Mouse (Mus musculus) midbrain, embryonic 13.5 days (tissue): ENCODE measurements around the gene Evc2. TPM values are rescaled to one million over a fixed set of nuclear protein-coding genes. Genes with fewer than 3 reads are reported as not detected.

ENCODE experiments used
- ATAC-seq: fragments of 200-750 bp; cut with Nextera tagmentation; 2 replicates; pipeline ENCODE4 v1.8.0; 2017; ENCODE audit warnings: mild to moderate bottlenecking, moderate TSS enrichment, moderate library complexity
- H3K27ac ChIP-seq: fragments of 300-500 bp; sonication (generic); 2 replicates; pipeline ENCODE4 v1.5.1; 2015; ENCODE audit warnings: inconsistent platforms, mild to moderate bottlenecking, moderate library complexity
- H3K27me3 ChIP-seq: fragments of 300-500 bp; sonication (generic); 2 replicates; pipeline ENCODE4 v1.6.1; 2015; ENCODE audit warnings: mild to moderate bottlenecking, inconsistent platforms
- H3K36me3 ChIP-seq: fragments of 300-500 bp; sonication (generic); 2 replicates; pipeline ENCODE4 v1.6.1; 2015; ENCODE audit warnings: mild to moderate bottlenecking, inconsistent platforms
- H3K4me1 ChIP-seq: fragments of 300-500 bp; sonication (generic); replicated peaks from 2 replicates; pipeline ENCODE4 v1.6.1; 2015; ENCODE audit warnings: inconsistent platforms
- H3K4me2 ChIP-seq: fragments of 300-500 bp; sonication (generic); replicated peaks from 2 replicates; pipeline ENCODE4 v1.6.1; 2015; ENCODE audit warnings: moderate library complexity, mild to moderate bottlenecking, inconsistent platforms
- H3K4me3 ChIP-seq: fragments of 300-500 bp; sonication (generic); replicated peaks from 2 replicates; pipeline ENCODE4 v1.5.1; 2015; ENCODE audit warnings: mild to moderate bottlenecking, inconsistent platforms
- H3K9ac ChIP-seq: fragments of 300-500 bp; sonication (generic); replicated peaks from 2 replicates; pipeline ENCODE4 v1.6.1; 2015; ENCODE audit warnings: mild to moderate bottlenecking, inconsistent platforms
- H3K9me3 ChIP-seq: fragments of 300-500 bp; sonication (generic); 2 replicates; pipeline ENCODE4 v1.6.1; 2016; ENCODE audit warnings: mild to moderate bottlenecking, inconsistent platforms
- WGBS: fragments of 180-500 bp; shearing (Covaris S2); methylation state at CpG from one replicate; pipeline ENCODE4 v1.1.7; 2015; 5-methylcytosine and 5-hydroxymethylcytosine counted together
- polyA plus RNA-seq: library from polyadenylated mRNA; unstranded; fragments of >200 nt; fragmentation: Nextera tagmentation; extraction: Ambion mirVana; gene quantifications from 2 replicates; pipeline ENCODE4 v1.2.1, GENCODE M21; 2015

The Evc2 gene
- polyA plus RNA-seq, 1 experiment from 2014 or later: 7.5 TPM

DNA sequence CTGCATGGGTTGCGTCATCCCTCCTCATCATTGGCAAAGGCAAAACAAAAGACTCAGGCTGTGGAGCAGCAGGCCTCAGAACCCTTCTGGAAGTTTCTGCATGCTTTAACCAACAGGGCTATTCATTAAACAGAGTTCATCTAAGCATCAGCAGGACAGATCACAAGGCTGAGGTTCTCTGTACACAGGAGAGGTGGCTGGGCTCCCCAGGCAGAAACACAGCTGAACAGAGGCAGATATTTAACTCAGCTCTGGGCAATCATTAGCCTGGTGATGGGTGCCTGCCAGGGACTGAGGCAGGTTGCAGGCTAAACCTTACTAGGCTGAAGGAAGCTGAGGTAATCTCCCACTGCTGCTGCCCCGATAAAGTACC is 7.2 kb upstream of the Evc2 start:
- Histone ChIP-seq H3K27ac (no peak overlapping the region), H3K9ac (no peak overlapping the region), H3K4me3 (no peak overlapping the region), H3K4me1 (peaks cover 6% of the 10 kb centered on the region), H3K27me3 (no peaks in the 10 kb centered on the region), H3K9me3 (no peaks in the 10 kb centered on the region), H3K36me3 (peaks cover 12% of the 10 kb centered on the region; the same call in 1 of the 2 replicates), H3K4me2 (no peak overlapping the region)
- WGBS: 92% methylated on average over 2 of the region's 2 CpGs
- ATAC-seq: no peak

DNA sequence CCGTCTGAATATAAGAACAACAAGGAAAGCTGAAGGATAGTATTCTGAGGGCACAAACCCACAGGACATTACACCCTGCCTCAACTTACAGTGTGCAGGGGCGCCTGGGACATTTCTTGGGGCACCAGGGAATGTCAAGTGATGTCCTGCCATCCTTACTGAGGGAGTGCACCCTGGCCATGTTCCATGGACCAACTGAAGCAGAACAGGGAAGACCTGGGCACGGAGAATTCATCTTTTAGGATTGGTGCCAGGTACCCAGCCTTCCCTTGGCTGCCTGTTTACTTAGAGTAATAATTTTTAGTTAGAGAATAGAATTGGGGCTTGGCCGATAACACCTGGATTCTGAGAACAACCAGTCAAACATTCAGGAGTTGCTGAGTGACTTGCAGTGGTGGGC is 6.2 kb upstream of the Evc2 start:
- no peak overlapping the region for H3K9ac ChIP-seq
- no peak overlapping the region for H3K27ac ChIP-seq
- ATAC-seq: no peak
- H3K27me3 ChIP-seq: no peaks in the 10 kb centered on the region
- 84% methylated on average over 4 of the region's 4 CpGs for WGBS
- peaks cover 4% of the 10 kb centered on the region; the same call in 1 of the 2 replicates for H3K36me3 ChIP-seq
- H3K4me3 ChIP-seq: no peak overlapping the region
- H3K4me2 ChIP-seq: no peak overlapping the region
- H3K4me1 ChIP-seq: peaks cover 16% of the 10 kb centered on the region
- H3K9me3 ChIP-seq: no peaks in the 10 kb centered on the region

DNA sequence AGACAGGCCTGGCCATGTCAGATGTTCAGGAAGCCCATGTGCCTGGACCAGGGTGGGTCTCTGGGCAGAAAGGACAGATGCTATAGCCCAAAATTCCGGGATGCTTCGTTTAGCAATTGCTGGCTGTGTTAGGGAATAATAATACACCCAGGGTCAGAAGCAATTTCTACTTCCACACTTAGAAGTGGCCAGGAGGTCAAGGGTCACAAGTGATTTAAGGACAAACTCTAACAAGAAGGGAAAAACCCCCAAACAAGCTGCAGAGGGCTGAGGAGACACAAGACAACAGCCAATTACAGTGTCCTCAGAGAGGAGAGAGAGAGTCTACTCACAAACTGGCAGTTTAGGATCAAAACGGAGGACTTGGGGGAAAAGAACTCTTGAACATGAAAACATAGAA is 3.2 kb upstream of the Evc2 start:
- H3K4me1 ChIP-seq: peaks cover 39% of the 10 kb centered on the region
- no peaks in the 10 kb centered on the region for H3K9me3 ChIP-seq
- peaks cover 10% of the 10 kb centered on the region; the same call in 1 of the 2 replicates for H3K27me3 ChIP-seq
- no peak overlapping the region for H3K4me3 ChIP-seq
- H3K36me3 ChIP-seq: no peaks in the 10 kb centered on the region; the same call in 1 of the 2 replicates
- 80% methylated on average over 3 of the region's 3 CpGs for WGBS
- ATAC-seq: no peak
- H3K4me2 ChIP-seq: no peak overlapping the region
- no peak overlapping the region for H3K9ac ChIP-seq
- H3K27ac ChIP-seq: no peak overlapping the region

DNA sequence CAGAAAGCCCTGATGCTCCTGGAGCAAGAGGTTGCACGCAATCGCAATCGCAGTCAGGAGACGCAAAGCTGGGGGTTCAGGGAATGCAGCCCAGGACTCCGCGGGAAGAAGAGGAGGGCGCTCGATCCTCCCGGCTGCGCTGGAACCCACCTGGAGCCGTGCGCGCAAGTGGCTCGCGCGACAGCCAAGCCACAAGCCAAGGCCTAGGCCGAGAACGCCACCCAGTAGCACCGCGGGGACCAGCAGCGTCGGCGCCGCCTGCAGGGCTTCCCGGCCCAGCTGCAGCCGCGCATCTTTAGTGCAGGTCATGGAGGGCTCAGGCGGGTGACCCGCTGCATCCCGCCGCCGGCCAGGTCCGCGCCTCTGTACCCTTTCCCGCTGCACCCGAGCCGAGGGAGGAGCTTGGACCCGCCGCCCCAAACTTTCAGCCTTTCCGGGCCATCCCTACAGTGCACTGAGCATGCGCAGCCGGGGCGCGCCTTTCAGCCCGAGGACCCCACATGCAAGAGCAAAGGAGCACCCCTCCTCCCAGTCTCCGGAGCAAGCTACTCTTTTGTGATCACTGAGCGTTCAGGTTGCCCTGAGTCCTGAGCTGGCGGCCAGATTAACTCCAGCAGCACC is 1.7 kb upstream of the Evc2 start, which contains the start of gene Evc:
Evc (minus strand) TSS at position 410 of the 621 bp plus-strand sequence.
- under 1% methylated on average over 47 of the region's 48 CpGs for WGBS
- no peaks in the 10 kb centered on the region for H3K36me3 ChIP-seq
- H3K27me3 ChIP-seq: peaks cover 10% of the 10 kb centered on the region; the same call in 1 of the 2 replicates
- peak within 1 kb of the TSS; percentile 76 for H3K9ac ChIP-seq
- no peaks in the 10 kb centered on the region for H3K9me3 ChIP-seq
- peak within 1 kb of the TSS; percentile 99 for H3K4me2 ChIP-seq
- H3K4me1 ChIP-seq: peaks cover 39% of the 10 kb centered on the region
- H3K4me3 ChIP-seq: peak within 1 kb of the TSS; percentile 72
- ATAC-seq: peak; percentile 76
- no peak within 1 kb of the TSS for H3K27ac ChIP-seq

DNA sequence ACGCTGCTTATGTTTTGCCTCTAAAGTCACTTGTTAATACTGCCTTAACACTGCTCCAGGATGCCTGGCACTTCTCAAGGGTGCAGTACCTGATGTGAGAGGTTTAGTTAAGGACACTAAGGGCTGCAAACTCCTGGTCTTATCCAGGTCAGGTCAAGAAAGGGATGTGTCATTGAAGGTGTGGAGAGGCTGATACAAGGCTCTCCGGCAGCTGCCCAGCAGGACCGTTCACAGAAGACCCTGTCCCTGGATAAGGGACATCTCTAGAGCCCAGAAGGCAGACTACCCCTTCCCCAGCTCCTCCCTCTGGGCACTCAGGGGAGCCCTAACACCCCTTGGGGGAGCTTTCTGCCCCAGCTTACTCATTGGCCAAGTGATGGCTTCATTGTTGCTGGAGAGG is 603 bp upstream of the Evc2 start:
- Histone ChIP-seq H3K27ac (no peak overlapping the region), H3K36me3 (no peaks in the 10 kb centered on the region), H3K9ac (0 out of 2 replicates have a peak overlapping the region, but pooled peaks have one; percentile 71), H3K4me3 (peak overlapping the region; percentile 50; the same call in 1 of the 2 replicates), H3K4me2 (peak overlapping the region; percentile 82), H3K4me1 (peaks cover 39% of the 10 kb centered on the region), H3K27me3 (peaks cover 10% of the 10 kb centered on the region; the same call in 1 of the 2 replicates), H3K9me3 (no peaks in the 10 kb centered on the region)
- ATAC-seq: peak; percentile 3; the same call in 1 of the 2 replicates
- 79% methylated on average over 3 of the region's 3 CpGs for WGBS

DNA sequence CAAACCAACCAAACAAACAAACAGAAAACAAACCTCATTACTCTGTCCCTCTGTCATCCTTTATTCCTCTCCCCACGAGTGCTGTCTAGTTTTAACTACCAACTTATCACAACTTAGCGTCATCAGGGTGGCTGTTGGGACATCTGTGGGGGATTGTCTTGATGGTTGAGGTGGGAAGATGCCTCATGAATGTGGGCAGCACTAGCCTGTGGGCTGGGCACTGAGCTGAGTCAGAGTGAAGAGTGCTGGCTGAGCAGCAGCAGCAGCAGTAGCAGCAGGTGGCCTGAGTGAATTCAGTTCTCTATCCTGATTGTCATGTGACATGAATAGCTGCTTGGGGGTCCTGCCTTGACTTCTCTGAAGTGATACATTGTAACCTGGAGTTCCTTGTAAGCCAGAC is 5.7 kb downstream of the Evc2 start:
- Histone ChIP-seq H3K4me3 (no peak overlapping the region), H3K27me3 (no peaks in the 10 kb centered on the region), H3K27ac (no peak overlapping the region), H3K4me2 (no peak overlapping the region), H3K4me1 (peaks cover 5% of the 10 kb centered on the region), H3K9me3 (no peaks in the 10 kb centered on the region), H3K36me3 (no peaks in the 10 kb centered on the region), H3K9ac (no peak overlapping the region)
- WGBS: 87% methylated on average over 2 of the region's 2 CpGs
- no peak for ATAC-seq

DNA sequence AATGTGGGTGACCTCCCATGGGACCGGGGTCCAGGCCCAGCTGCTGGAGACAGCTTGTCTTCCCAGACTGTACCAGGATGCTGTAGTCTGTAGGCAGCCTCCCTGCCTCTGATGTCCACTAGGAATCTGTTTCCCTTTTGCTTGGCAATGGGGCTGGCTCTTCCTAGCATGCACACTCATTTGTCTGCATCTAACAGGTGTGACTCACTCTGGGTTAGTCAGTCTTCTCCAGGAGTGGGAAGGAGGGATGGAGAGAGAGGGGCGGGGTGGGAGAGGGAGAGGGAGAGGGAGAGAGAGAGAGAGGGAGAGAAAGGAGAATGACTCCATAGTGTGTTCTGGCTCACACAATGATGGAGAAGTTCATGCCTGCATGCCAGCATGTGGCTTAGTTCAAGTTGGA is 13.5 kb downstream of the Evc2 start:
- Histone ChIP-seq H3K9me3 (no peaks in the 10 kb centered on the region; the same call in 1 of the 2 replicates), H3K4me3 (no peak overlapping the region), H3K9ac (no peak overlapping the region), H3K4me1 (0 out of 2 replicates have a peak, but pooled peaks cover 4% of the 10 kb centered on the region), H3K36me3 (peaks cover 13% of the 10 kb centered on the region), H3K27me3 (no peaks in the 10 kb centered on the region), H3K4me2 (no peak overlapping the region), H3K27ac (no peak overlapping the region)
- no peak for ATAC-seq
- 98% methylated on average over 2 of the region's 2 CpGs for WGBS

DNA sequence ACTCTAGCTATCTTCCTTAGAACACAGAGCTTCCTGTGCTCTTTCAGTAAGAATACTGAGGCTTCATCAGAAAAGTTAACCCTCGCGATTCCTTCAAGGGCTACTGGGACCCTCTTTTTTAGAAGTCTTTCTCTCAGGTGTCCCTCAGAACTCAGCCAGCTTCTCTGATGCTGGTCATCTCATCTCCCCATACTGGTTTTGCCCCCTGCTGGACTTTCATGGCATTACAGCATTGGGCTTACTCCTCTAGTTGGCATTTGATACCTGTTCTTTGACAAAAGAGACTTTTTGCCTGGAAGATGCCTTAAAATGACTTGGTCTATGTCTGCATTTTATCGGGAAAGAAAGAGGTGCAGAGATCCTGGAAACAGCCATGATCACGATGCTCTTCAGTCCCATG is 16.1 kb downstream of the Evc2 start:
- 92% methylated on average over 4 of the region's 4 CpGs for WGBS
- no peaks in the 10 kb centered on the region for H3K27me3 ChIP-seq
- no peak overlapping the region for H3K9ac ChIP-seq
- H3K36me3 ChIP-seq: peaks cover 13% of the 10 kb centered on the region
- 0 out of 2 replicates have a peak, but pooled peaks cover 4% of the 10 kb centered on the region for H3K4me1 ChIP-seq
- no peak overlapping the region for H3K4me2 ChIP-seq
- no peak overlapping the region for H3K4me3 ChIP-seq
- H3K9me3 ChIP-seq: no peaks in the 10 kb centered on the region; the same call in 1 of the 2 replicates
- no peak overlapping the region for H3K27ac ChIP-seq
- no peak for ATAC-seq

DNA sequence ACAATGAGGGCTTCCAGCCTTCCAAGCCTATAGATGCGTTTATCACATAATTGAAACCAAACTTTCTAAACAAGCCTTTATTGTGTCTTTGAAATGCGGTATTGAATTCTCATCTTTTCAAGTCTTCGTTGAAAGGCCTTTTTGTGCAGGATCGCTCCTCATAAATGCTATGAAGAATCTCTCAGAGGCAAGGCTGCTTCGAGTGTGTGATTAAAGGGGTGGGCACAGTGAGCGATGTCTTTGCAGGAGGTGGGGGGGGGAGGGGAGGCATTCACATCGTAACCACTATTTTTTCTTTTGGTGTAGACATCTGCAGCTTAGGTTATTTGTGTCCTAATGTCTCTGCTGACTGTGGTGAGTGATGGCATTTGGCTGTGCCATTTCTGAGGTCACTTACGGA is 17.7 kb downstream of the Evc2 start:
- H3K27ac ChIP-seq: no peak overlapping the region
- ATAC-seq: no peak

DNA sequence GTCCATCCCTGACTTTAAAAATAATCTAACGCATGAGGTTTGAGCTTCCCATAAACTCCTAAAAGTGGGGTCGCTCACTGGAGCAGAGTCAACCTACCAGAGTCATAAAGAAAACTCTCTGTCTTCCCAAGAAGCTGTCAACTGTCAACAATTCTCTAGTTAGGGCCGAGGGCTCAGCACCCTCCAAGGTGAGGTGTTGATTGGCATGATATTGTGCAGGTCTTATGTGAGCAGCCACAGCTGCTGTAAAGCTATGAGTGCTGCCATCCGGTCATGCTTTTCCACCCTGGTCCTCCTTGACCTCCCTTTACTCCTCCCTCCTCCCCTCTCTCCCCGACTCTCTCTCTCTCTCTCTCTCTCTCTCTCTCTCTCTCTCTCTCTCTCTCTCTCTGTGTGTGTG is 24.3 kb downstream of the Evc2 start:
- Histone ChIP-seq H3K4me2 (no peak overlapping the region), H3K36me3 (peaks cover 3% of the 10 kb centered on the region; the same call in 1 of the 2 replicates), H3K27me3 (no peaks in the 10 kb centered on the region), H3K9me3 (no peaks in the 10 kb centered on the region), H3K9ac (no peak overlapping the region), H3K4me1 (peaks cover 11% of the 10 kb centered on the region; the same call in 1 of the 2 replicates), H3K4me3 (no peak overlapping the region), H3K27ac (no peak overlapping the region)
- no peak for ATAC-seq
- WGBS: 88% methylated on average over 5 of the region's 5 CpGs

More for the DNA sequence above, 17.7 kb downstream of the Evc2 start:
- 0 out of 2 replicates have a peak, but pooled peaks cover 4% of the 10 kb centered on the region for H3K4me1 ChIP-seq
- H3K4me2 ChIP-seq: no peak overlapping the region
- H3K4me3 ChIP-seq: no peak overlapping the region
- no peaks in the 10 kb centered on the region; the same call in 1 of the 2 replicates for H3K9me3 ChIP-seq
- peaks cover 13% of the 10 kb centered on the region for H3K36me3 ChIP-seq
- no peak overlapping the region for H3K9ac ChIP-seq
- H3K27me3 ChIP-seq: no peaks in the 10 kb centered on the region
- 57% methylated on average over 8 of the region's 8 CpGs for WGBS

DNA sequence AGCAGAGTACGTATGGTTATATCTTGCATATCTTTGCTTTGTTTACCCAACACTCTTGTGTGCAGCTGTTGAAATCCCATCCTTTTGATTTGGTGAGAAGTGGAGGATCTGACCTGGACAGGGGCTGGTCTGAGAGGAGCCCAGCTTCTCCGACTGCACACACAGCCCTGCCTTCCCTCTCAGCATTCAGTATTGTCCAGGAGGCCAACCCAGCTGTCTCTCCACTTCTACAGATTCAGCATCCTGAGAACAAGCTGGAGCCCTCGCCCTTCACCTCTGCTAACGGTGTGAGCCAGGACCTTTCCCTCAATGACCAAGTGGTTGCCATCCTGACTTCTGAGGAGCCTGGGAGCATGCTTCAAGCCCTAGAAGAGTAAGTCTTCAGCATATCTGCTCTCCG is 25.0 kb downstream of the Evc2 start:
- H3K4me2 ChIP-seq: no peak overlapping the region
- H3K9ac ChIP-seq: no peak overlapping the region
- no peak overlapping the region for H3K4me3 ChIP-seq
- no peaks in the 10 kb centered on the region for H3K27me3 ChIP-seq
- peaks cover 11% of the 10 kb centered on the region; the same call in 1 of the 2 replicates for H3K4me1 ChIP-seq
- H3K27ac ChIP-seq: no peak overlapping the region
- H3K36me3 ChIP-seq: peaks cover 3% of the 10 kb centered on the region; the same call in 1 of the 2 replicates
- WGBS: 88% methylated on average over 5 of the region's 5 CpGs
- no peaks in the 10 kb centered on the region for H3K9me3 ChIP-seq
- ATAC-seq: no peak

DNA sequence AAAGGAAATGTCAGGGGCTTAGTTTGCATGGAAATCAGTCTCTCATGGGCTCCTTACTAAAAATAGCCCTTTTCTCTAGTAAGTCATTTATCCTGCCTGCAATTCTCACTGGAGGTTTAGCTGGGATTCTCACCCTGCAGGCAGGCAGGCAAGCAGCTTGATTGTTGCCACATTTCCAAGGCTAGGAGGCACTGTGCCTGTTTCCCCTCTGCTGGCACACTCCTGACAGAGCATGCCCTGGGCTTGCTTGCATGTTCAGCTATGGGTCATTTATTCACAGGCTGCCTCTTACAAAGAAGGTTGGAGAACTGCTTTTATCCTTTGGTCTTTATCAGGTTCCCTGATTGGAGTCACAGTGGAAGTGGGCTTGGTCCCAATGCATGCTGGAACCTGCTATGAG is 27.5 kb downstream of the Evc2 start:
- ATAC-seq: peak; percentile 65
- H3K4me3 ChIP-seq: no peak overlapping the region
- no peaks in the 10 kb centered on the region for H3K9me3 ChIP-seq
- H3K36me3 ChIP-seq: 0 out of 2 replicates have a peak, but pooled peaks cover 3% of the 10 kb centered on the region
- H3K9ac ChIP-seq: no peak overlapping the region
- H3K4me2 ChIP-seq: no peak overlapping the region
- H3K27me3 ChIP-seq: no peaks in the 10 kb centered on the region
- H3K27ac ChIP-seq: peak overlapping the region; percentile 55
- H3K4me1 ChIP-seq: peaks cover 11% of the 10 kb centered on the region; the same call in 1 of the 2 replicates
